Mouse (Mus musculus): ENCODE data around the gene Casq2.

The Casq2 gene

GRCm38 (mm10) chr3:102193488-102194290, 107.5 kb downstream of the Casq2 start:
- no peak for DNase-seq (ENCODE audit: low read depth, low spot score)

- no peak for DNase-seq (ENCODE audit: low read depth, low spot score)
Measured at GRCm38 (mm10) chr3:102194291-102195051, 108.3 kb downstream of the Casq2 start.

GRCm38 (mm10) chr3:102195762-102196161, 109.5 kb downstream of the Casq2 start:
- no peak for DNase-seq (ENCODE audit: low read depth, low spot score)

Measured in telencephalon, adult 2 months (tissue).